Mouse (Mus musculus) ES-Bruce4 (cell line): Measurements from ENCODE around the gene Ankrd63.

Experiments used
- CTCF ChIP-seq: IDR thresholded peaks from one replicate; pipeline ENCODE4 v1.8.1; 2011; ENCODE audit warnings: low read depth, low read length
- POLR2A ChIP-seq: IDR thresholded peaks from one replicate; pipeline ENCODE4 v1.8.1; 2011; ENCODE audit warnings: low read length; ENCODE audit not compliant: insufficient read depth

GRCm38 (mm10) chr2:118674500-118674899 is 29.3 kb downstream of the Ankrd63 start:
- TF ChIP-seq CTCF (no peak), POLR2A (no peak)
